Mouse (Mus musculus) forebrain, embryonic 12.5 days (tissue): Measurements from ENCODE around the gene Stac2. TPM values are rescaled to one million over a fixed set of nuclear protein-coding genes. Genes with fewer than 3 reads are reported as not detected.

Experiments
- ATAC-seq: fragments of 200-750 bp; cut with Nextera tagmentation; 2 replicates; pipeline ENCODE4 v1.8.0; 2017; ENCODE audit warnings: moderate TSS enrichment; ENCODE audit not compliant: low FRiP score
- H3K27ac ChIP-seq: fragments of 300-500 bp; sonication (generic); 2 replicates; pipeline ENCODE4 v1.5.1; 2016; ENCODE audit warnings: mild to moderate bottlenecking
- H3K27me3 ChIP-seq: fragments of 300-500 bp; sonication (generic); 2 replicates; pipeline ENCODE4 v1.6.1; 2016; ENCODE audit warnings: mild to moderate bottlenecking
- H3K36me3 ChIP-seq: fragments of 300-500 bp; sonication (generic); replicated peaks from 2 replicates; pipeline ENCODE4 v1.6.1; 2016; ENCODE audit warnings: mild to moderate bottlenecking
- H3K4me1 ChIP-seq: fragments of 300-500 bp; sonication (generic); 2 replicates; pipeline ENCODE4 v1.6.1; 2016
- H3K4me2 ChIP-seq: fragments of 300-500 bp; sonication (generic); 2 replicates; pipeline ENCODE4 v1.6.1; 2016; ENCODE audit warnings: mild to moderate bottlenecking, moderate library complexity
- H3K4me3 ChIP-seq: fragments of 300-500 bp; sonication (generic); replicated peaks from 2 replicates; pipeline ENCODE4 v1.5.1; 2016; ENCODE audit warnings: mild to moderate bottlenecking
- H3K9ac ChIP-seq: fragments of 300-500 bp; sonication (generic); 2 replicates; pipeline ENCODE4 v1.6.1; 2016; ENCODE audit warnings: mild to moderate bottlenecking
- H3K9me3 ChIP-seq: fragments of 300-500 bp; sonication (generic); 2 replicates; pipeline ENCODE4 v1.6.1; 2016
- WGBS: fragments of 180-500 bp; shearing (Covaris S2); methylation state at CpG from one replicate; pipeline ENCODE4 v1.1.7; 2016; 5-methylcytosine and 5-hydroxymethylcytosine counted together
- polyA plus RNA-seq: library from polyadenylated mRNA; unstranded; fragments of >200 nt; fragmentation: Nextera tagmentation; extraction: Ambion mirVana; gene quantifications from 2 replicates; pipeline ENCODE4 v1.2.1, GENCODE M21; 2016

Stac2 gene
- 1.6 TPM in 2 replicates for polyA plus RNA-seq

GRCm38 (mm10) chr11:98052989-98053834, at the start of gene Stac2:
Gene Stac2, minus strand, starts transcription at chr11:98053462.
- ATAC-seq = peak; percentile 83
- WGBS = 2% methylated on average over 38 of the region's 48 CpGs
- peak within 1 kb of the TSS; percentile 51 for H3K9ac ChIP-seq
- peaks cover 20% of the 10 kb centered on the region for H3K4me1 ChIP-seq
- peak within 1 kb of the TSS; percentile 52 for H3K4me3 ChIP-seq
- H3K4me2 ChIP-seq = peak within 1 kb of the TSS; percentile 72
- peaks cover 82% of the 10 kb centered on the region for H3K27me3 ChIP-seq
- H3K36me3 ChIP-seq = no peaks in the 10 kb centered on the region
- H3K27ac ChIP-seq = peak within 1 kb of the TSS; percentile 50
- H3K9me3 ChIP-seq = no peaks in the 10 kb centered on the region

GRCm38 (mm10) chr11:98101332-98101731, 48.1 kb upstream of the Stac2 start:
- no peak overlapping the region for H3K27ac ChIP-seq
- no peak overlapping the region for H3K9ac ChIP-seq
- no peaks in the 10 kb centered on the region for H3K27me3 ChIP-seq
- ATAC-seq = no peak
- no peak overlapping the region for H3K4me2 ChIP-seq
- H3K9me3 ChIP-seq = no peaks in the 10 kb centered on the region
- H3K36me3 ChIP-seq = peaks cover 73% of the 10 kb centered on the region
- 90% methylated on average over 3 of the region's 3 CpGs for WGBS
- H3K4me1 ChIP-seq = no peaks in the 10 kb centered on the region
- H3K4me3 ChIP-seq = no peak overlapping the region

GRCm38 (mm10) chr11:98090583-98090982, 37.3 kb upstream of the Stac2 start:
- H3K9me3 ChIP-seq = no peaks in the 10 kb centered on the region
- no peak overlapping the region for H3K4me2 ChIP-seq
- no peak overlapping the region for H3K27ac ChIP-seq
- peaks cover 57% of the 10 kb centered on the region for H3K36me3 ChIP-seq
- no peak overlapping the region for H3K9ac ChIP-seq
- H3K27me3 ChIP-seq = no peaks in the 10 kb centered on the region
- 93% methylated on average over 9 of the region's 9 CpGs for WGBS
- ATAC-seq = no peak
- no peaks in the 10 kb centered on the region for H3K4me1 ChIP-seq
- no peak overlapping the region for H3K4me3 ChIP-seq

GRCm38 (mm10) chr11:98088224-98088623, 35.0 kb upstream of the Stac2 start:
- Histone ChIP-seq H3K27ac (no peak overlapping the region), H3K9ac (no peak overlapping the region), H3K4me2 (no peak overlapping the region), H3K9me3 (no peaks in the 10 kb centered on the region), H3K4me3 (no peak overlapping the region), H3K4me1 (no peaks in the 10 kb centered on the region), H3K27me3 (no peaks in the 10 kb centered on the region), H3K36me3 (peaks cover 55% of the 10 kb centered on the region)
- no peak for ATAC-seq
- WGBS = 53% methylated on average over 7 of the region's 7 CpGs

DNA sequence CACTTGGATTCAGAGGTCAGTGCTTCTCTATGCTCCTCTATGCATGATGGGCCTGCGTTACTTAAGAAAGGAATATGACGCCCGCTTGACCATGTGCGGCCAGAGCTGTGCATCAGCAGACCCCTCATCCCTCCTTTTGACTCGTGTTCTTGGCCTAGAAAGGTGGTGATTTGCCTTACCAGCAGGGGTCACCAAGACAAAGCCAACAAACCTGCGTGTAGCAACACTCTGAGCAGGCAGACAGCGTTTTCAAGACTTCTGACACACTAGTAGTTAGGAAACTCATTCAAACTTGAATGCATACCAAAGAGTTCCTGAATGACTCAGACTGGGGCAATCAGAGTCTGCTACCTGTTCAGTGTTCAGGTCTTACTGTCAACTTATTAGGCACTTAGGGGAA, 33.3 kb upstream of the Stac2 start:
- Histone ChIP-seq H3K27ac (no peak overlapping the region), H3K4me1 (no peaks in the 10 kb centered on the region), H3K4me3 (no peak overlapping the region), H3K9ac (no peak overlapping the region), H3K36me3 (peaks cover 46% of the 10 kb centered on the region), H3K9me3 (no peaks in the 10 kb centered on the region), H3K27me3 (no peaks in the 10 kb centered on the region), H3K4me2 (no peak overlapping the region)
- ATAC-seq = no peak
- WGBS = 70% methylated on average over 7 of the region's 7 CpGs

GRCm38 (mm10) chr11:98086141-98086540, 32.9 kb upstream of the Stac2 start:
- H3K36me3 ChIP-seq = peaks cover 42% of the 10 kb centered on the region

GRCm38 (mm10) chr11:98082745-98083144, 29.5 kb upstream of the Stac2 start:
- no peak overlapping the region for H3K4me2 ChIP-seq
- 88% methylated on average over 7 of the region's 7 CpGs for WGBS
- no peak overlapping the region for H3K9ac ChIP-seq
- H3K9me3 ChIP-seq = no peaks in the 10 kb centered on the region
- no peak overlapping the region for H3K27ac ChIP-seq
- H3K36me3 ChIP-seq = peaks cover 14% of the 10 kb centered on the region; the same call in 1 of the 2 replicates
- ATAC-seq = no peak
- no peak overlapping the region for H3K4me3 ChIP-seq
- no peaks in the 10 kb centered on the region for H3K4me1 ChIP-seq
- no peaks in the 10 kb centered on the region for H3K27me3 ChIP-seq

More at GRCm38 (mm10) chr11:98086141-98086540, 32.9 kb upstream of the Stac2 start:
- Histone ChIP-seq H3K9ac (no peak overlapping the region), H3K9me3 (no peaks in the 10 kb centered on the region), H3K4me3 (no peak overlapping the region), H3K4me2 (no peak overlapping the region), H3K27ac (no peak overlapping the region), H3K4me1 (no peaks in the 10 kb centered on the region), H3K27me3 (no peaks in the 10 kb centered on the region)
- WGBS = 94% methylated on average over 9 of the region's 9 CpGs
- ATAC-seq = no peak

DNA sequence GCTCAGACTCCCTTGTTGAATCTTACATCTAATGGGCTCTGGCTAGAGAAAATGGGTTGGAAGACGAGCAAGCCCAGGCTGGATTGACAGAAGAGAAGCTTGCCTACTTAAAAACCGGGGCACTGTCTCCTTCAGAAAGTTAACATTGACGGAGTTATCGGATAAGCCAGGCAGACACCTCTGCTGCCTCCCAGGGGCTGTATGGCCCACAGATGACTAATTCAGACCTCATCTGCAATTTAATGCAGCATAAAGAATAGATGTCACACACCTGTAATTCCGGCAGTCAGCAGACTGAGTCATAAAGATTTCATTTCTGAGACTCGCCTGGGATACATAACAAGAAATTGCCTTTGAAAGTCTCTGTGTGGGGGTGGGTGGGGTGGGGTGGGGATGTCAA, 27.2 kb upstream of the Stac2 start:
- Histone ChIP-seq H3K4me3 (no peak overlapping the region), H3K4me1 (0 out of 2 replicates have a peak, but pooled peaks cover 2% of the 10 kb centered on the region), H3K36me3 (peaks cover 11% of the 10 kb centered on the region; the same call in 1 of the 2 replicates), H3K4me2 (no peak overlapping the region), H3K9me3 (no peaks in the 10 kb centered on the region), H3K9ac (no peak overlapping the region), H3K27ac (no peak overlapping the region), H3K27me3 (no peaks in the 10 kb centered on the region)
- 96% methylated on average over 6 of the region's 6 CpGs for WGBS
- no peak for ATAC-seq

DNA sequence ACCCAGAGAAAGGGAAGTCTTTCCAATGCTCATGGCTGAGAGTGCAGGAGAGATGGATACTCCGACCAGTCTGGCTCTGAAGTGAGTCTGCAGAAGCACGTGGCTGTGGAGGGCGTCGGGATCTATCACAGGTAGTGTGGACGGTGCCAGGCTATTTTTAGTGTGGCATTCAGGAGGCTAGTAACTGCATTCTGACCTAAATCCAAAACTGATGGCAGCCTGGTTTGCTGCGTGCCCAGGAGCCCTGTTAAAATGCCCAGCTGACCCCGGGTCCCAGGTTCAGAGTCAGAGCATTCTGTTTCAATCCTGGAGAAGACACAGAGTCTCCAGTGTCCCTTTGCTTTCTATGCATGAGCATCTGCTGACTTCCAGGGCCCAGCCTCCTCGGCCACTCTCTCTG, 23.8 kb upstream of the Stac2 start:
- no peak overlapping the region for H3K4me3 ChIP-seq
- H3K27me3 ChIP-seq = no peaks in the 10 kb centered on the region
- H3K9me3 ChIP-seq = no peaks in the 10 kb centered on the region
- no peak overlapping the region for H3K9ac ChIP-seq
- ATAC-seq = no peak
- no peak overlapping the region for H3K4me2 ChIP-seq
- peaks cover 6% of the 10 kb centered on the region; the same call in 1 of the 2 replicates for H3K36me3 ChIP-seq
- H3K27ac ChIP-seq = no peak overlapping the region
- WGBS = 83% methylated on average over 8 of the region's 8 CpGs
- H3K4me1 ChIP-seq = peaks cover 6% of the 10 kb centered on the region; the same call in 1 of the 2 replicates

GRCm38 (mm10) chr11:98075195-98075808, 22.0 kb upstream of the Stac2 start:
- Histone ChIP-seq H3K4me3 (no peak overlapping the region), H3K4me1 (peaks cover 6% of the 10 kb centered on the region; the same call in 1 of the 2 replicates), H3K4me2 (no peak overlapping the region), H3K27ac (no peak overlapping the region), H3K9me3 (no peaks in the 10 kb centered on the region), H3K27me3 (no peaks in the 10 kb centered on the region), H3K36me3 (no peaks in the 10 kb centered on the region), H3K9ac (no peak overlapping the region)
- ATAC-seq = 0 out of 2 replicates have a peak, but pooled peaks have one; percentile 14
- WGBS = 16% methylated on average over 13 of the region's 13 CpGs

- peaks cover 6% of the 10 kb centered on the region; the same call in 1 of the 2 replicates for H3K4me1 ChIP-seq
- H3K4me3 ChIP-seq = no peak overlapping the region
- no peak overlapping the region for H3K9ac ChIP-seq
- no peaks in the 10 kb centered on the region for H3K9me3 ChIP-seq
- H3K4me2 ChIP-seq = no peak overlapping the region
- H3K27me3 ChIP-seq = no peaks in the 10 kb centered on the region
- H3K27ac ChIP-seq = no peak overlapping the region
- no peaks in the 10 kb centered on the region for H3K36me3 ChIP-seq
- 94% methylated on average over 4 of the region's 4 CpGs for WGBS
- no peak for ATAC-seq
Measured at GRCm38 (mm10) chr11:98073442-98073841, 20.2 kb upstream of the Stac2 start.

GRCm38 (mm10) chr11:98067255-98067654, 14.0 kb upstream of the Stac2 start:
- Histone ChIP-seq H3K9ac (no peak overlapping the region), H3K4me2 (no peak overlapping the region), H3K9me3 (peaks cover 7% of the 10 kb centered on the region), H3K36me3 (no peaks in the 10 kb centered on the region), H3K27me3 (no peaks in the 10 kb centered on the region), H3K4me1 (no peaks in the 10 kb centered on the region), H3K27ac (no peak overlapping the region), H3K4me3 (no peak overlapping the region)
- 93% methylated on average over 21 of the region's 21 CpGs for WGBS
- ATAC-seq = no peak
